Mouse (Mus musculus): Measurements from ENCODE around the gene Ly9.

DNA sequence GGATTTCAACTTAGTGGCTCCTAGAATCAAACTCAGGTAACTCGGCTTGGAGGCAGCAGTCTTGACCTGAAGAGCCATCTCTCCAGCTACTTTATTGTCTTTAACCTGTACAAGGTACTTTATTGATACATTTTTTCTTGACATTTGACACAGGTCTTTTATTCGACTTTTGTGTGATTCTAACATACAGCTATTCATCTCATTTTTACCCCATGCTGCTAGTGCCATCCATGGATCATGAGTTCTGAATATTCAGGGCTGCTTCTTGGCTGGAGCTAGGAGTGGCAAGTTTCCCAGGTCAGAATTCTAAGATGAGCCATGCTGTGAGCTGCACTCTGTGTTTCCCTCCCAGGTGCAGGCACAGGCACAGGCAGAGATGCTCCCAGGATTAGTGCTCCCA lies 55.0 kb downstream of the Ly9 start:
- no peak for TF ChIP-seq POLR2A (IDR thresholded peaks at IDR 0.05; ENCODE audit: borderline replicate concordance, low read depth, low read length)
- no peak for TF ChIP-seq CTCF (IDR thresholded peaks at IDR 0.05; ENCODE audit: low read depth, low read length)

Measured in bone marrow macrophage, adult 2 months (primary cell).